Mouse (Mus musculus) A20 (cell line): ENCODE data around the gene Etnk1.
"Not testable (repeated sequence)": the region's sequence is repeated elsewhere in the genome, so short reads cannot be mapped to it uniquely, and the experiment has no call there.

Experiments
- DNase-seq: peaks from one replicate; pipeline ENCODE4 v3.0.0-alpha.2; 2011; ENCODE audit warnings: low read depth, low spot score

Etnk1 gene

DNA sequence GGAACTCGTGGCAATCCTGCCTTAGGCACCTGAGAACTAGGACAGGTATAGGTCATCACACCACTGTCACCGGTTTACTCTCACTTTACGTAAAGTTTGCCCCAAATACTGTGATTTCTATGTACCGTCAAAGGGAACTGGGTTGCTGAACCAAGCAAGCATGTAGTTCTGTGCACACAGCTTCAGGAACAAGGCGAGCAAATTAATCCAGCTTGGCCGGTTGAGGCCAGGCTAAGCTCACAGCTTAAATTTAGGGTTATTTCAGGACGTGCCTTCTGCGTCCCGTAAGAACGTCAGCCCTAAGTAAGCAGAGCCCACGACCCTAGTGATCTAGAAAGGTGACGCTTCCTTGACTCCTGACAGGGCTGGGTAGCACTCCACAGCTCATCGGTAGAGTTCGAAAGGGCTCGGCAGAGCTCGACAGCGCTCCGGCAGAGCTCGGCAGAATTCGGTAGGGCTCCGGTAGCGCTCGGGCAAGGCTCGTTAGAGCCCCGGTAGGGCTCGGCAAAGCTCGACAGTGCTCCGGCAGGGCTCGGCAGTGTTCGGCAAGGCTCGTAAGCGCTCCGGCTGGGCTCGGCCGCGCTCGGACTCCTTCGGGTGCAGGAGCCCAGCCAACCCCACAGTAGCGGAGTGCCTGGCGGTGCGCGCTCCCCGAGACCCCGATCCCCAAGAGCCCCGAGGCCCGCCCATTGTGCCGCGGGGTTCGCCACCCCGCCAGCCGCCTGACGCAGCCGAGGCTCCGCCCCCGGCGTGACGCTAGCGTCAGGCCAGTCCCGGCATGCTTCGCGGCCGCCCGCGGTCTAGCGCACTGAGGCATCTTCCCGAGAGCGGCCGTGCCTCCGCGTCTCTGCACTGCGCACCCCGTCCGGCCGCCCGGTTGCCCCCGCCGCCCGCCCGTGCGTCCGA, at the start of gene Etnk1:
Etnk1 (plus strand) TSS at position 770 of the 906 bp plus-strand sequence.
- peak; percentile 97 for DNase-seq

DNA sequence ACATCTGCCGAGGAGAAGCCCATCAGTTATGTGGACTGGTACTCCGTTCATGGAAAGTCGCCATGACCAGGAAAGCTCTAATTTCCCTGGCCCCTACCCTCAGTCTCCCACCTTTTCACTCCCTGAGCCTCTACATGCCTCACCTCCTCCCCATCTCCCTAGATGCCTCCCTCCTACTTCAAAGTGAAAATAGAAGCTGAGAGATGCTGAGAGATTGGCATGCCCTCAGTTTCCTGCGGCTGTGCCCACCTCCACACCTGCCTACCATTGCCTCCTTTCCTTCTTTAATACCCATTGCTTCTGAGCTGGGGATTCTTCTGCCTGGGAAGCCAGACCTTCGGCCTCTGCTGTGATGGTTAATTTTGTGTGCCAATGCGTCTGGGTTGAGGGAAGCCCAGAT, 47.7 kb upstream of the Etnk1 start:
- no peak for DNase-seq

DNA sequence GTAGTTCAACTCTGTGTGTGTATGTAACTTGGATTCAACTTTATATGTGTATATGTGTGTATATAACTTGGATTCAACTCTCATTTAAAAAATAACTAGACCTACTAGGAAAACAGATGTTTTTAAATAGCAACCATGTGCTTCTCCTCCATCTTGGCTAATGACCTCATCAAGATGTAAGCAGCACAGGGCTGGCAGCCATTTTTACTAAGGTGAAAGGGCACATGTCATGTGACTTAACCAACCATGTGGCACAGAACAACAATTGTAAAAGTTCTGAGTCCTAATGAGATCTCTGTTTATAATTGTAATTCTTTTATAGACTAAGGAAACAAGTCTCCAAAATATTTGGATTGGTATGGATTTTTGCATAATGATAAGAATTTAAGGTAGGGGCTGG, 41.3 kb upstream of the Etnk1 start:
- no peak for DNase-seq

DNA sequence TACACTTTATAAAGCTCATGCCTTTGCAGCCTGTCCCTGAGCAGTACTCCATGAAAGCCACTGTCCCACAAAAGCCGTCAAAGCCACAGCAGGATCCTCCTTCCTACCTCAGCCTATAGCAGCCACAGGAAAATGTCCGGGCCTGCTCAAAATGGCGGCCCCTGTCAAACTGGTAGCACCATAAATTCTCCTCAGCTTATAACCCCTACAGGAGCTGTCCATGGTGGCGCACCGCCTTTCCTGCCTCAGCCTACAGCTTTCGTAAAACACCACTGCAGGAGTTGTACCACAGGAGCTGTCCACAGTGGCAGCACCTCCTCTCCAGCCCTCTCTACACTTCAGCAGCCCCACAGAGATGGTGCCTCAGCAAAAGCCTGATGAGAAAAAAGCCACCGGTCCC, 37.6 kb upstream of the Etnk1 start:
- DNase-seq, result no peak

DNA sequence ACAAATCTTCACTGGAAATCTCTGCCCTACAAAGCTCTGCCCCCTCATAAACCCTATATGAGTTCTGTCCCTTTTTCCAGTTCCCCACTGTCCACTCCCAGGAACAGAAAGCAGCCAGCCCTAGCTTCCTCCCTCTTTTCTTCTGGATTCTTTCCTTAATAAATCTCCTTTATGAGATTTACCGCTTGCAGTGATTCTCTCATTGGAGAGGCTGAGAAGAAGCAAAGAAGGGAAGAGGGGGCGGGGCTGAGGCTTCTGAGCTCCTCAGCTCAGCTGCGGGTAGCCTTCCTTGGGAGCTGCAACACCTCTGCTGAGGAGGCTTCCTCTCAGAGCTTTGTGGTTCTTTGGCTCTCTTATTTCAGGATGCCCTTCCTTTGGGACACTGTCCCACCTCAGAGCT, 37.1 kb upstream of the Etnk1 start:
- no peak for DNase-seq

DNA sequence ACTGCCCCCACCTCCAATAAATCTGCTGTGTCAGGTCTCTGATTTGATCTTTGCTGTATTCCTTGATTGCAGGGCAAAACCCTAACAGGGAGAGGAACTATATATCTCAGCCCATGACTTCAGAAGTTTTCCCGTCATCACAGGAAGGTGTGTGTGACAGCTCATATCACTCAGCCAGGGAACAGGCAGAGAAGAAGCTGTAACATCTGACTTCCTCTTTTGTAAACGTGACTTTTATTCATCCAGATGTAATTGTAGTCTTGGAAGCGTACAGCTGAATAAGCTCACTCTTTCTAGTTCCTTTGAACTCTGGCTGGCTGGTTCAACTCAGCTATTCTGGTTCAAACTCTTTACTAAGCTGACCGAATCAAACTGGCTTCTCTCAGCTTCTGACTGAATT, 36.6 kb upstream of the Etnk1 start:
- no peak for DNase-seq

DNA sequence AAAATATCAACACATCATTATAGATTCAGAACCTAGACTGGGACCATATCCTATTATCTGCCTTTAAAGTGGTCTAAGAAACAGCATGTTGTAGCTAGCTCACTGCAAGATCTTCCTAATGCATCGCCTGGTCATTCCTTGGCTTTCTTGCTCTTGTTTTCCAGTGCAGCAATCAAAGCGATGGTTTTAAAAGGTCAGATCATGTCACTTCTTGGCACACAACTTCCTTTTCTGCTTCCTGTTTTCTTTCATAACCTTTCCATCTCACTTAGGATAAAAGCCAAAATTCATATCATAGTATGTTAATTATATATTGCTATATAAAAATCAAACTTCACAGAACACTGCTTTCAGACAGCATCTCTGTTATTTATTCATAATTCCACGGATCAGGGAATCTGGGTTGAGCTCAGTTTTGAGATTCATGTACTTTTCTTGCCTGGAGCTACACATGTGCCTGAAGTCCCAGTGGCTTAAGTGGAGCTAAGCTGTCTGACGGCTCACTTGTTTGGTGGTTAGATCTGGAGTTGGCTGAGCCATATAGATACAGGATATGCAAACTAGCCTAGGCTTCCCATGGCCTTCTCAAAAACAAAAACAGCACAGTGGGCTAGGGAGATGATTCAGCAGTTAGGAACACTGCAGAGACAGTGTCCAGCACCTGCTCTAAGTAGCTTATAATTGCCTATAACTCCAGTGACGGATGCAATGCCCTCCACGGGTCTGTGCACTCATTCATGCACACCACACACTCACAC, 34.9 kb upstream of the Etnk1 start:
- no peak for DNase-seq

DNA sequence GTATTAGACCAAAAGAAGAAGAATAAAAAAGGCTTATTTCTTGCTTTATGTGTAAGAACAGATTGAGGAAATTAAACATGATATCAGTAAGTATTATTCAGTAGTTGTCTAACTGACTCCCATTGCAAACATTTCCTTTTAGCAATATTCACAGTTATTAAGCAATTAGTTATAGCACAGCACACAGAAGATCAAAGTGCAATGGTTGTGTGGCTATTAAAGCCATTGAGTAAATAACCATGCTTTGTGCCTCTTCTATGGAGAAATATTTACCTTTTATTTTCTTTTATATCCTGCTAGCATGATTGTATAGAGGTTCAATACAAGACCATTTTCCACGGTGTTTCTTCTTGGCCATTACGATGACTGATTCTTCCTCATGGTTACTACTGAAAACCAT, 33.9 kb upstream of the Etnk1 start:
- DNase-seq, result no peak

DNA sequence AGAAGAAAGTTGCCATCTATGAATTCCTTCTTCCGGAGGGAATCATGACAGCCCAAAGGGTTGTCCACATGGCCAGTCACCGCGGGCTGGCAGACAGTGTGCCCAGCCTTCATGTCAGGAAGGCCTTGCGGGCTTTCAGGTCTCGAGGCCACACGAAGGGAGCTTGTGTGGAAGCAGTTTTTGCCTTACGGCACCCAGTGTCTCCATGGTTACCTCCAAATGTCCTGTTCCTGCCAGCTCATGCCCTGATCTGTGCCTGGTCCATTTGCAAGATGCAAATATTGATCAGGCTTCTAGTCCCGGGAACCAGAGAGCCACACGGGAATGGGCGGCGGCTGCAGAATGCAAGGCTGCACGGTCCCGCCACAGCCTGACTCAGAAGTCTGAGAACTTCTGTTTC, 31.9 kb upstream of the Etnk1 start:
- DNase-seq, result no peak

DNA sequence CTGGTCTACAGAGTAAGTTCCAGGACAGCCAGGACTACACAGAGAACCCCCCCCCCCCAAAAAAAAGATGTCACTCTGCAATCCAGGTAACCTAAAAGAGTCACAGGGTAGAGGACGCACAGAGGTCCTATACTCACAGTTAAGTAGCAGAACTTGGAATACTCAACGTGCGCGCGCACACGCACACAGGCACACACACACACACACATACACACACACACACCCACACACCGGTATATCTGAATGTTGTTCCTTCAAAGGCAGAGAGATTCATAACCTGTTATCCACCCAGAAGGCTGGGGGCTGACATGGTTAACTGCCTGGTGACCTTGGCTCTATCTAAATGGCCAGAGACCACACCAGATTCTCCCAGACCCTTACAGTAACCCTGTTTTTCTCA, 30.3 kb upstream of the Etnk1 start:
- DNase-seq, result no peak

DNA sequence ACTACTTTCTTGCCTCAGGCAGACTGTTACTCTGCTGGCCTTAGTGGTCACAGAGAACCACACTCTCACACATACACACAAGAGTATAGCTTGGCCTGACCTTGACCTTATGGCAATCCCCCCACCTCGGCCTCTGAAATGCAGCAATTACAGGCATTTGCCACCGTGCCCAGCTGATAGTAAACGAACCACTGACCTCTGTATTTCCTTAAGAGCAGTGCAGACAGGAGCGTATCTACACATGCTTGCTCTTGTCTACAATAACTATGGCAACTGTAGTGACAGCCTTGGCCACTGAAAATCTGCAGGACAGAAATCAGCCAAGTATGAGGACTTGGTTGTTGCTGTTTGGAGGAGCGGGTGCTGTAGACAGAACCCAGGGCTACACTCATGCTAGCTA, 29.7 kb upstream of the Etnk1 start:
- DNase-seq, result no peak

DNA sequence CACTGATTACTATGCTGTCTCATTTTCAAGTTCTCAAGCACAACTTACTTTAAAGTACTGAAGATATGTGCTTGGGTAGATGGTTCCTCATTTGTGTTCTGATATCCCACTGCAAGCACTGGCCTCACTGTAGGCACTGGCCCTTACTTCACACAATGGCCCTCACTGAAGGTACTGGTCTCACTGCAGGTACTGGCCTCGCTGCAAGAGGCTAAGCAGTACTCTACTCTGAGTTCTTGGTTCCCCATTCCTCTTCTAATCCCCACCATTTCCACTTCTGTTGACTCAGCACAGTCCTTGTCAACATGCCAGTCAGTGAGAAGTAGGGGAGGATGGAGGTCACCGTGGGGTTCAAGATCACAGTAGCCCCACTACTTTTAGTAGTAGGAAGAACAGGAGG, 27.6 kb upstream of the Etnk1 start:
- no peak for DNase-seq

DNA sequence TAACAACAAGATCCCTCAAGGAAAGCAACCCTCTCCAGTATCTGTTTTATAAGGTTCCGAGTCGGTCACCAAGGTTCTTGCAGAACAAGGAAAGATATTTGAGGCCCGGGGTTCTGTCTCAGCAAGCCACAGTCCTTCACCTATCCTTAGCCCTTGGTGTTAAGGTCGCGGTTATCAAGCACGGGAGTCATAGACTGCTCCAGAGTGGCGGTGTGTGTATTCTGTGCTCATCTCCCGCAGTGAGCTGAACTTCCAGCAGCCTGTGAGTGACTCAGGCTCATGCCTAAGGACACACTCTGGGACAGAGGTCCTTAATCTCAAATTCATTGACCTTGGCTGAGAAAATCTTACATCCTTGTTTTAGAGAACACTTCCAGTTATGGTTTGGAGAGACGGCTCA, 26.1 kb upstream of the Etnk1 start:
- DNase-seq, result no peak

DNA sequence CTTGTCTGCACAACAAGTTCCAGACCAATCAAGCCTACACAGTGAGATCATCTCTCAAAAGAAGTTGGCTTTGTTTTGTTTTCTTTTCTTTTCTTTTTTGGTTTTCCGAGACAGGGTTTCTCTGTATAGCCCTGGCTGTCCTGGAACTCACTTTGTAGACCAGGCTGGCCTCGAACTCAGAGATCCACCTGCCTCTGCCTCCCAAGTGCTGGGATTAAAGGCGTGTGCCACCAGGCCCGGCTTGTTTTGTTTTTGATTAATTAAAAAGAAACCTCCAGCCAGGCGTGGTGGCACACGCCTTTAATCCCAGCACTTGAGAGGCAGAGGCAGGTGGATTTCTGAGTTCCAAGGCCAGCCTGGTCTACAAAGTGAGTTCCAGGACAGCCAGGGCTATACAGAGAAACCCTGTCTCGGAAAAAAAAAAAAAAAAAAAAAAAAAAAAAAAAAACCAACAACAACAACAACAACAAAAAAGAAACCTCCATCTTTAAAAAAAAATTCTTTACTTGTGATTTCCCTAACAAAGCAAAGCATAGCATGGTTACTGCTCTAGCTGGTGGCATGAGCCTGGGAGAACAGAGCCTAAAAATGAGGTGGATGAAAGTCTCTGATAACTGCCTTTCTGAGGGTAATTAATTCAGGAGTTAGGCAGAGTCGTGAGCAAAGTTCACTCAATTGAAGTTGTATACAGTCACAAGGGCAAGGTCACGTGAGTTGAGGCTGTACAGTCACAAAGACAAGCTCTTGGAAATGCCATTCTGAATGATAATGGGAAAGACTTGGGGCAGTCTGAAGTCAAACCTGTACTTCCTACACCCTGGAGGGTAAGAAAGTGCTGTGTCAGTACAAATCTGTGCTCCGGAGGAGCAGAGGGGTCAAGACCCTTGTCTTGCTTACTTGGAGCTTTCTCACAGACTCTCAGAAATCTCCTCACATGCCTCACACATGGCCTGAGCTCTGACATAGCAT, 25.1 kb upstream of the Etnk1 start:
- not testable (repeated sequence) for DNase-seq

DNA sequence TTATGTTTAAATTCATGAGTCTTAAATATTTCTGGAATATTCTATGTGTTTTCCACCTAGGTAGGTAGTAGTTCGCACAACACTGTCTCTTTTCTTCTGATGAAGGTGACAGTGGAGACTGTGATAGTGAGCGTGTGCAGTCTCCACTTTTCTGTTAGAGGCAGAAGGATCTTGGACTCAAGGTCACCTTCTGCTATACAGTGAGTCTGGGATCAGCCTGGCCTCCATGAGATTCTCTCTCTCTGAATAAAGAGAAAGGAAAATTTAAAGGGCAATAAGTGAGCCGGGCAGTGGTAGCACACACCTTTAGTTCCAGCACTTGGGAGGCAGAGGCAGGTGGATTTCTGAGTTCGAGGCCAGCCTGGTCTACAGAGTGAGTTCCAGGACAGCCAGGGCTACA, 24.2 kb upstream of the Etnk1 start:
- no peak for DNase-seq

DNA sequence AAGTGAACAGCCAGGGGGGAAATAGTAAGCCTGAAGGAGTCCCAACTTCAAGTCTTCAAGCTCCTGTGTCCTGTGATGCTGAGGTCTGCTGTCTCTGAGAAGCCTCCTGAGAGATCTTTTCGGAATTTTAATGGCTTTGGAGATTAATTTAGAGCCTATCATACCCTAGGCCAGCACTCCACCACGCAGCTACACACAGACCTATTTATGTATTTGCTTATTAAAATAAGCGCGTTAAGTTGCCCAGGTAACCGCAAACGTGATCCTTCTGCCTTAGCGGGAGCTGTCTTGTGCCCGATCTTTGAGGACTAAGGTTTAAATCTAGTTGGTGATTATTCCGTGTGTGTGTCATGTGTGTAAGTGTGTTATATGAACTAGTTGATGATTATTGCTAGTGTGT, 23.7 kb upstream of the Etnk1 start:
- no peak for DNase-seq

DNA sequence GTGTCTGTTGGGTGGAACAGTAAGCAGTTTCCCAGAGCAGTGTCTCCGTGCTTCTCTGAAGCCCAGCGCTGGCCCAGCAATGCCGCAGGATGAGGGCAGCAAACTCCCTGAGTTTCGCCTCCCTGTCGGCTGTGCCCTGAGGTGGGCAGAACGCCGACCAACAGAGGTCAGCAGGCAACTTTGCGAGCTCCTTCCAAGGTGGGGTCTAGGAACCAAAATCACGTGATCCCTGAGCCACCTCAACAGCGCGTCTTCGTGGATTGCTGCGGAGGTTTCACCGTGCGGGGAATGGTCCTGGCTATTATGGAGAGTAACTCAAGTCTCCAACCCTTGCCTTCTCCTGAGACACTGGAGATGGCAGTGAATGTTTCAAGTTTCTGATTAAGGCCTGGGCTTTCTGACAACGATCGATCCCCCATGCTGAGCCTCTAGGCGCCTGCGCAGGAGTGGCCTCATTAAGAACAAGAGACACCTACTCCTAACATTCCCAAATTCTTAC, 23.2 kb upstream of the Etnk1 start:
- no peak for DNase-seq

DNA sequence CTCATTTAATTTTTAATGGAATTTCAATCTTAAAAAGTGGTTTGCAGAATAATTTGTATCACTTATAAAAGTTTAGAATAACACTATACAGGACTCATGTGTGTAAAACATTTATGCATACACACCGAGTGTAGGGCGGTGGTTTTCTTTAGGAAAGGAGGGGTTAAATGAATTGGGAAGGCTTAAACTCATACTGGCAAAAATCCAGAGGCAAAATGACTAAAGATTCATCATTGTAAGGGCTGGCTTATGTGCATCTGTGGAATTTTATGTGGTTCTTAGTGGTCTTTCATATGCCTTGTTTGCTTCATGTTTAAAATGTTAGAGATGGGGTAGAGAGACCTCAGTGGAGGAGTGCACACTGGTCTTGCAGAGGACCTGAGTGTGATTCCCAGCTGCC, 22.5 kb upstream of the Etnk1 start:
- DNase-seq, result no peak

DNA sequence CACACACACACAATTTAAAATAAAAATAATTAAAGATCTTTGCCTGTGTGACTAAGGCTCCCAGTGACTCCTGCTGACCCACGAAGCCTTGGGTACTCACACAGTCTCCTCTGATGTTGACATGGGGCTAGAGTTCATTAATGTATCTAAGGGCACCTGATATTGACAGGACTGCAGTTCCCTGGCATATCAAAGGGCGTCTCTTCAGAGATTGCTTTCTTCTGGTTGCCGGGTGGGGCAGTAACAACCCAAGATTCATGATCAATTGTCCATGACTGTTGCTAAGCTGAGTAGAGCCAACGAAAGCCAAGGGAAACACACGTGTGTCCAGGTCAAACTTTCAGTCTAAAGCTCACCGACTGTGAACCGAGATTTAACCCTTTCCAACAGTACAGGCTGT, 22.0 kb upstream of the Etnk1 start:
- no peak for DNase-seq

DNA sequence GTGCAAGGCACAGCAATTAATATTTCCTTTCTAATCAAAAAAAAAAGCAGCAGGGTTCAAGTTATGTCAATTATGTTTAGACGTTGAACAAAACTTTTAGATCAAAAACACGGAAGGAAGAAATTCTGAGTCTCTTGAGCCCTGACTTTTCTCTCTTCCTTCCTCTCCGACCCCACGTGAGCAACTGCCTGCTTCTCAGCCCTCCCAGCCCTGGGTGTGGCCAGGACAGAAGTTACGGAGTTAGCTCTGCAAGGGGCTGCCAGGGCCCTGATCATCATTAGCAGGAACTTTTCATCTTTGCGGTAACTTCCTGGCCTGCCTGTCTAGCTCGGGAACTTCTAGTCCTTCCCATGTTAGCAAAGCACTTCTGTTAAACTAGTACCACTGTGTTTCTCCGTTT, 20.3 kb upstream of the Etnk1 start:
- DNase-seq, result no peak

DNA sequence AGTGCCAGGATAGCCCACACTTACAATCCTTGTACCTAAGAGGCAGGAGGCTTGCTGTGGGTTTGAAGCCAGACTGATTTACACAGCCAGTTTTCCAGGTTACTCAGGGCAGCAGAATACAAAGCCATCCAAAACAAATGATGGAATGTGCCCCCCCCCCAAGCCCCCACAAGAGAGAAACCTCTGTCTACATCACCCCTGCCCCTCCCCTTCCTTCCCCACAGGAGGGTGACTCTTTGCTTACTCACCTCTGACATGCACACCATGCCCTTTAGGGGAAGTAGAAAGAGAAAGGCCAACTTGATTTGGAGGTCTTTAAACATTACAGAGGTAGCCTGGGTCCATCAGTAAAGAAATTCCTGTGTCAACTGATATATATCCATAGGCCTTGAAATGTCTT, 18.2 kb upstream of the Etnk1 start:
- no peak for DNase-seq
